Comparison of ENCODE assay signal across 18 mouse cellular contexts in genomic region chr11:11097606-11098005, GRCm38 (mm10). TPM values are rescaled to one million over a fixed set of nuclear protein-coding genes. Genes with fewer than 3 reads are reported as not detected.
"Had no signal": no experiment of that assay in that cellular context is flagged by ENCODE, and none has a peak within 500 bp of the region (broad histone marks: within the 10 kb centered on the region; RNA-seq: fewer than 3 reads in every experiment).

No protein-coding gene starts in this region.

- H3K36me3 ChIP-seq: lung, embryonic 15.5 days; midbrain, embryonic 13.5 days; midbrain, embryonic 15.5 days; neural tube, embryonic 12.5 days had no signal

- H3K27me3 ChIP-seq: lung, embryonic 15.5 days; megakaryocyte, embryonic 14.5 days; midbrain, embryonic 13.5 days; midbrain, embryonic 15.5 days; neural tube, embryonic 12.5 days had no signal

- H3K4me1 ChIP-seq: megakaryocyte, embryonic 14.5 days; midbrain, embryonic 15.5 days; neural tube, embryonic 12.5 days had no signal

- H3K4me3 ChIP-seq: lung, embryonic 15.5 days; megakaryocyte, embryonic 14.5 days; midbrain, embryonic 13.5 days; midbrain, embryonic 15.5 days; neural tube, embryonic 12.5 days had no signal

- DNase-seq: liver, postnatal 0 days; lung, adult 2 months; lung, postnatal 14 days; lung, postnatal 36 days; right cerebral cortex, postnatal 25 days; right cerebral cortex, postnatal 4 days; spleen, adult 18-20 months; thymus, adult 18-20 months; thymus, postnatal 14 days; thymus, postnatal 36 days had no signal

- H3K9me3 ChIP-seq: lung, embryonic 15.5 days; megakaryocyte, embryonic 14.5 days; midbrain, embryonic 13.5 days; midbrain, embryonic 15.5 days; neural tube, embryonic 12.5 days had no signal

- H3K9ac ChIP-seq: liver, postnatal 0 days; lung, embryonic 15.5 days; midbrain, embryonic 13.5 days; midbrain, embryonic 15.5 days; neural tube, embryonic 12.5 days had no signal

- H3K27ac ChIP-seq: lung, embryonic 15.5 days; macrophage; midbrain, embryonic 13.5 days; midbrain, embryonic 15.5 days; neural tube, embryonic 12.5 days had no signal

- H3K4me2 ChIP-seq: lung, embryonic 15.5 days; midbrain, embryonic 11.5 days; midbrain, embryonic 13.5 days; midbrain, embryonic 15.5 days; neural tube, embryonic 12.5 days had no signal

- ATAC-seq: liver, postnatal 0 days; lung, postnatal 0 days; midbrain, embryonic 13.5 days; midbrain, embryonic 15.5 days had no signal

RNA-seq across cellular contexts. Expression of gene Vwc2, which starts 16.4 kb away (rescaled TPM):
- polyA plus RNA-seq: liver, postnatal 0 days; macrophage had no signal
